Mouse (Mus musculus) testis, postnatal 14 days (tissue): ENCODE results near the gene Zbtb44.

ENCODE experiments used
- DNase-seq: peaks from one replicate; pipeline ENCODE4 v3.0.0; 2021; ENCODE audit warnings: low spot score

Gene Zbtb44

DNA sequence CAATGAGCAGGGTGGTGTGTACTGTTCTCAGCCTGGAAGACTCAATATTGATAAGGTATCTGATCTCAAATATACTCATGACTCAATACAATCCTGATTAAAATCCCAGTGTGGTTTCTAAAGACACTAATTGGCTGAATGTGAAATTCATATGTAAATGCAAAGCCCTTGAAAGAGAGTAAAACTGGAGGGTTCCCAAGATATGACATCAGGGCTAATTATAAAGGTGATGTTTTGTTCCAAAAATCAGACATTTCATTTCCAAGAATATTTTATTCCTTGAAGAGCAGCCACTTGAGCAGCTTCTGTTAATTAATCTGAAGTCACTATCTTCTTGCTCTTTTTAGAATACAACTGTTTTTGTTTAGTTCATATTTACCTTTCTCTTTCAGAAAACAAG lies 85.1 kb downstream of the Zbtb44 start:
- DNase-seq, result no peak

DNA sequence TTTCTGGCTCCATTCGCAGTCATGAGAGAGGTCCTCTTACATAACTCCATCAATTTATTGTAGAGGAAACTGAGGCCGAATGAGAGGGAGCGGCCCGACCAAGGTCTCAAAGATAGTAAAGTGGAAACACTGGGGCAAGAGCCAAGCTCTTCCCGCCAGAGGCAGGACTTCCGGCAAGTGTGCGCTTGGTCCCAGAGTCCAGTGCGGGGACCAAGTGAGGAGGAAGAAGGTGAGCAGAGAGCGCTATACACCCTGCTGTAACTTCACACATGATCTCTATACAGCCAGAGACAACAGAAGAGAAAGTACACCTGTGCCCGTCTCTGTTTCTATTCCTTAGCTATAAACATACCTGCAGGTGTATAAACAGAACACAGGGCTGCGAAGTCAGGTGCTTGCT lies 86.6 kb downstream of the Zbtb44 start:
- no peak for DNase-seq

DNA sequence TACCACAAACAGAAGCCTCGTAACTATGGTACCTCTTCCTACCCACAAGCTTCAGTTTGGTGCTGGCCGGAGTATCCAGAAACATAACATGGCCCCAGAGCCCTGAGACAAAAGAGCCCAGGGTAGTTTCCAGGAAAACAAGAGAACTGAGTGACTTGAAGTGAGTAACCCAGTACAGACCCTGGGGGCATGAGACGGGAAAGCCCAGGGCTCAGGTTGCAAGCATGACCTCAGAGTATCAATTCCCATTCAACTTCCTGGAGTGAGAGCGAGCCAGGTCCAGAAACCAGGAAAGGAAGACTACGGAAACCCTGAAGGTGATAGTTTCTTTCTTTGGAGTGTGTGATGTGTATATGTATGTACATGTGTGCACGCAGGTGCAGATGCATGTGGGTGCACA lies 87.0 kb downstream of the Zbtb44 start:
- no peak for DNase-seq

DNA sequence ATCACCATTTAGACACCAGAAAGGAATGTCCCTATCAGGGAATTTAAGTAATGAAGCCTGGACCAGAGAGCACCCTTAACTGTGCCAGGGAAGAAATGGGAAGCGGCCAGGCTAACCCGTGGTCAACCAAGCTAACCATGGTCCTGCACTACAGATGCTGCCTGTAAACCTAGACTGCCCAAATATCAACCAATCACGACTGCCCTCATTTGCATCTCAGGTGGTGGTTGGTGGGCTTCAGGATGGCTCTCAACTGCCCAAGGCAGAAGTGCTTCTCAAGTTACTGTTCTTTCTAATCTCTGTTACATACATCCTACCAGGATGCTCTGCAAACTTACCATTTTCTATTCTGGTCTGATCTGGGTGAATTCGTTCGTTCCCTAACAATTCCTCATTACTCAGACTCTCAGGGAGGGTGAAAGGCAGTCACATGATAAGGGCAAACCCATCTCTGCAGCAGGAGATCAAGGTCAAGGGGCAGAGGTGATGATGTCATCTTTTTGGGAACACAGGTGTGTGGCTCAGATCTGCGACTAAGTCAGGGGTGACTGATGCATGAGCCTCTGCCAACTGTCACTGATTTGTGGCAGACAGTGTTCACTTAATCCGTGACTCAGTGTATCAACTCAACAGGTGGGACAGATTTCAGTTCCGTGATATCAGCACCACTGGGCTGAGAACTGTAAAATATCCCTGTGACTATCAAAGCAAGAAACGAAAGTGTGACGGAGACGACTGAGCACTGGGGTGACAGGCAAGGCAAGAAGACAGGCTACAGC lies 88.3 kb downstream of the Zbtb44 start:
- no peak for DNase-seq

DNA sequence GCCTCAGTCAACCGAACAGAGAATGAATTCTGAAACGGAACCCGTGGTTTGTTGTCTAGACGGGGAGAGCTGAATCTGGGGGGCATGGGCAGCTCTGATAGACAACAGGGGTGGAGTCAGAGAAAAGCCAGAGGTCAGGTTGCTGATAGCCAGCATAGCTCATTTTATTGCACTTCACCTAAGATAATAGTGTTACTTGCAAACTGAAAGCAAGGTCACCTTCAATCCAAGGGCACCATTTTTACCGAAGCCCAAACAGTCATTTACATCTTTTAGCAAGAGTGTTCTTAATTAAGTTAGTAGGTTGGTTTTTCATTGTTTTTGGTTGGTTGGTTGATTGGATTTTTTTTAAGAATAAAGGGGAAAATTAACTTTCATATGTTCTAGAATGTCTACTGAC lies 89.0 kb downstream of the Zbtb44 start:
- DNase-seq, result no peak

DNA sequence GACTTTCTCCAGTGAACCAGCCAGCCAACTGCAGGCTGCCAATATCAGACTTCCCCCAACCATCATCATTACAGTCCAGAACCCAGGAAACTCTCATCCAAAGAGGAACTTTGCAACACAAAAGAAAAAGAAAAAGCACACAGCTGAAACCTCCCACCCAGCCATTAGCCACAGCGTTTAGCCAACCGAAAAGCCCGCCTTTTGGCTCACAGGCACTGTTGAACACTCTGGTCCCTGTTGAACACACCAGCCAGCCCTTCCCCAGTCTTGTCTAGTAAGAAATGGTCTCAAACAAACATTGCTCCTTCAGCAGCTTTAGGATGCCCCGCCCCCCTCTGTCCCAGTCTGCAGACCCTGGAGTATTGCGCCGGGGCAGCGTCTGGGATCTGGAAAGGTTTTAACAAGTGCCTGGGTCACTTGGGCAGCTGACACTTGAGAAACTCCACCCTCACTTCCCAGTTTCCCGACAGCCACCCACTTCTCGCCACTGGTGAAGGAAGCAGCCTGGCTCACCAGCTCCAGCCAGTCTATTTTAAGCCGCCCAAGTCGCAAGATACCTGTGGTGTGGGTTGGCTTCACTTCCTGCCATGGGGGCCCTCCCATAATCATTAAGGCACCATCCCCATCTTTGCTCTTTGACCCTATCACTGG lies 89.6 kb downstream of the Zbtb44 start:
- DNase-seq, result no peak

DNA sequence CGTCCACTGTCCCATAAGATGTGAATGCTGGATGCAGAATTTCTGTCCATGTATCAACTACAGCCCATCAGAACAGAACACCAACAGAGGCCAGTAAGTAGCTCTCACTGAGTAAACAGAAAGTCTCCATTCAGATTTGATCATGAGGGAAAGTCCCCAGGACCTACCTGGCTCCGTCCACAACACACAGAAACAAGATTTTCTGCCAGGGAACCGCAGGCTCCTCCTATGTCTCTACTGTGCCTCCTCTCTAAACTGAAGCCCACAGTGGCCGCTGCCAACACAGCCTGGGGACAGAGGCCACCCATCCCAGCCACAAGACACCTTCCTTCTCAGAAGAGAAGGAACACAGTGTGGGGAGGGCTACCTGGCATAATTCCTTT lies 90.1 kb downstream of the Zbtb44 start:
- DNase-seq, result no peak

DNA sequence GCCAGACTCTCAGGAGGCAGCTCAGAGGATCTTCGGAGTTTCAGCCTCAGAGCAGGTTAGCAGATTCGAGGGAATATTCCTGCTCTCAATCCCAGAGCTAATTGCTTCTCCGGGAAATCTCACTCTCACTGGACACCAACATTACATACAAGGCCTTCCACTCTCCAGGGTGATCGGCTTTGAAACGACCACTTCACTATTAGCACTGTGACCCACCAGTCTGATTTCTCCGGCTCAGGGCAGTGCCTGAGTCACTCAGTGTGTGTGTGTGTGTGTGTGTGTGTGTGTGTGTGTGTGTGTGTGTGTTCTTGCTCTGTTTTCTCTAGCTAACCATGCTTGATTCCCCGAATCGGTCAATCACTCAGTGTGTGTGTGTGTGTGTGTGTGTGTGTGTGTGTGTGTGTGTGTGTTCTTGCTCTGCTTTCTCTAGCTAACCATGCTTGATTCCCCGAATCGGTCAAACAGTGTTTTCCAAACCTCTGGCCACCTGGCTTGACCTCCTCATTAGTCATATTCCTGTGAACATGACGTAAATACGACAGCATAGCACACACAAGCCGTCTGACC lies 92.1 kb downstream of the Zbtb44 start:
- no peak for DNase-seq
